Mouse (Mus musculus): Measurements from ENCODE around the gene Polr3gl.

DNA sequence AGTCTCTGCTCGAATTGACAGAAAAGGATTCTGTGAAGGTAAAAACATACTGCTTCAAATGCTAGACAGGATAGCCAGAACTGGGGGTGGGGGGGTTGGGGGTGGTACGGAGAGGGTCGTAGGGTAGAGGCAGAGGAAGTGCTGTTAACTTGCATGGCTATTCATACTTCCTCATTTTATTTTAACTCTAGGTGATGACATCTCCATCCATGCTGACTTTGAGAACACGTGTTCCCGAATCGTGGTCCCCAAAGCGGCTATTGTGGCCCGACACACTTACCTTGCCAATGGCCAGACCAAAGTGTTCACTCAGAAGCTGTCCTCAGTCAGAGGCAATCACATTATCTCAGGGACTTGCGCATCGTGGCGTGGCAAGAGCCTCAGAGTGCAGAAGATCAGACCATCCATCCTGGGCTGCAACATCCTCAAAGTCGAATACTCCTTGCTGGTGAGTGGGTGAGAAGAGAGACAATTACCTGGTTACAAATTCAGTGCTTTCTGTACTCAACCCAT is 34.5 kb downstream of the Polr3gl start:
- TF ChIP-seq CTCF (IDR thresholded peaks at IDR 0.05; ENCODE audit: control insufficient read depth, insufficient read depth, insufficient read length): no peak
- TF ChIP-seq USF1 (IDR thresholded peaks at IDR 0.05; ENCODE audit: low read depth): no peak
